Mouse (Mus musculus) cerebellum, adult 8-10 months (tissue): ENCODE measurements at regions not wholly inside any gene's neighbourhood (a gene's known extent, or its start where the extent isn't known, plus 50 kb on each side); places are given as distances from the start of the nearest gene placed in this dataset.

Source experiments
- DNase-seq: peaks from one replicate; pipeline ENCODE4 v3.0.0; 2022

DNA sequence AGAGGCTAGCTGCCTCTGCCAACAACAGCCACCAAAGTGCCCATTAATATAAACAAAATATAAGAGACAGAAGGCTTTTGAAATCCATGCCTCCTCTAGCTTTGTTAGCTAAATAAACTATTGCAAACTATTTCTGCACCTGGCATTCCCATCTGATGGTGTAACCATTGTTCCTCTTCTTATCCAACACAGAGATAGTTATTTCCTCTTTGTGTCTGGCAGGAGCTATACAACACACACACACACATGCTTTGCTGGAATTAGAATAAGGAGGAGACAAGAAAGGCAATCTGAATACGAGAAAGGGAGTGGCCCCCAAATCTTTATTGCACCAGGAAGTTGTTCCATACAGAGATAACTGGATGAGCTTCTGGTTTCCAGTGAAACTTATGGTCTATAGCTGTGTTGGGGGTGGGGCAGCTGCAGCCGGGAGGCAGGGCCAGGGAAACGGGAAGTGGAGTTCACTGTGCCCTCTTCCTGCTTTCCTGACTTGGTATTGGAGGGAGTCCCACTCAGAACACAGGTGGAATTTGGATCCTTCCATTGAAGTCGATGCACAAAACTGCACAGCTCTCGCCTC lies 64.0 kb upstream of the Zdhhc17 start:
- DNase-seq, result no peak

DNA sequence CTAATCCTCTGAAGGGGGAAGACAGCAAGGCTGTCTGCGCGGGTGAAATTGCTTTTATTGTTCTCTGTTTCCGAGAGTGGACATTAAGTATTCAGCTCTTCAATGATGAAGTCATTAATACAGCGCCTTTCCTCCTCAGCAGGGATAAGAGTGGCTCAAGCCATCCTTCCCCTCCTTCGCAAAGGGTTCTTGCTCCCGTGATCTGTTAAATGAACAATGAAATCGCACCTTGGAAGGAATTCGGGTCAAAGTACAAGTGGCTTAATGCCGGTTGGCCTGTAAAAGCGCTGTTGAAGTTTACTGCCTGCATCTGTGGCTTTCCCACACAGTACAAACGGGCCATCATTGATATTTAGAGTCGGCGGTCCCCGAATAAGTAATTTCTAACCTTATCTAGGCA lies 63.3 kb upstream of the Zdhhc17 start:
- no peak for DNase-seq

DNA sequence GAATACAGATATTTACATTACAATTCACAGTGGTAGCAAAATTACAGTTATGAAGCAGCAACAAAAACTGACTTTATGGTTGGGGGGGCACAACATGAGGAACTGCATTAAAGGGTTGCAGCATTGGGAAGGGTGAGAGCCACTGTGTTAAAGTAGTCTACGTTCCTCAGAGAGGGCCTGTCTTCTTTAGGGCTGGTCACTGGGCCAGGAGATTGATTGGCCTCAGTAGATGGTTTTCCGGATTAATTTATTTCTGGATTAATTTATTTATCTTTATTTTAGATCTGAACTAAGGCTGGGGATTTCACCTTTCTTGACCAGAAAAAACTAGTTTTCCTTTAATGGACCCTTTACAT lies 62.6 kb upstream of the Zdhhc17 start:
- no peak for DNase-seq

GRCm38 (mm10) chr10:111071805-111072553 lies 62.0 kb upstream of the Zdhhc17 start:
- no peak for DNase-seq

GRCm38 (mm10) chr10:111066146-111066545 lies 56.2 kb upstream of the Zdhhc17 start:
- DNase-seq, result no peak

GRCm38 (mm10) chr10:111060626-111061025 lies 50.7 kb upstream of the Zdhhc17 start:
- DNase-seq, result no peak
